Mouse (Mus musculus) stomach, embryonic 15.5 days (tissue): ENCODE measurements around the gene Cog4. TPM values are rescaled to one million over a fixed set of nuclear protein-coding genes. Genes with fewer than 3 reads are reported as not detected.

Experiments
- ATAC-seq: fragments of 200-750 bp; cut with Nextera tagmentation; 2 replicates; pipeline ENCODE4 v1.8.0; 2017; ENCODE audit warnings: low read depth, moderate number of reproducible peaks, moderate TSS enrichment; ENCODE audit not compliant: insufficient read depth, low FRiP score
- H3K27ac ChIP-seq: fragments of 300-500 bp; sonication (generic); 2 replicates; pipeline ENCODE4 v1.5.1; 2015; ENCODE audit warnings: mild to moderate bottlenecking, inconsistent platforms
- H3K27me3 ChIP-seq: fragments of 300-500 bp; sonication (generic); replicated peaks from 2 replicates; pipeline ENCODE4 v1.6.1; 2015; ENCODE audit warnings: inconsistent platforms
- H3K36me3 ChIP-seq: fragments of 300-500 bp; sonication (generic); 2 replicates; pipeline ENCODE4 v1.6.1; 2015; ENCODE audit warnings: inconsistent platforms
- H3K4me1 ChIP-seq: fragments of 300-500 bp; sonication (generic); 2 replicates; pipeline ENCODE4 v1.6.1; 2015; ENCODE audit warnings: inconsistent platforms
- H3K4me2 ChIP-seq: fragments of 300-500 bp; sonication (generic); 2 replicates; pipeline ENCODE4 v1.6.1; 2015; ENCODE audit warnings: mild to moderate bottlenecking, inconsistent platforms
- H3K4me3 ChIP-seq: fragments of 300-500 bp; sonication (generic); replicated peaks from 2 replicates; pipeline ENCODE4 v1.5.1; 2015; ENCODE audit warnings: inconsistent platforms
- H3K9ac ChIP-seq: fragments of 300-500 bp; sonication (generic); 2 replicates; pipeline ENCODE4 v1.6.1; 2015; ENCODE audit warnings: inconsistent platforms
- H3K9me3 ChIP-seq: fragments of 300-500 bp; sonication (generic); 2 replicates; pipeline ENCODE4 v1.6.1; 2016; ENCODE audit warnings: inconsistent platforms
- WGBS: fragments of 180-500 bp; shearing (Covaris S2); methylation state at CpG from one replicate; pipeline ENCODE4 v1.1.7; 2015; 5-methylcytosine and 5-hydroxymethylcytosine counted together
- polyA plus RNA-seq: library from polyadenylated mRNA; unstranded; fragments of >200 nt; fragmentation: Nextera tagmentation; extraction: Ambion mirVana; gene quantifications from 2 replicates; pipeline ENCODE4 v1.2.1, GENCODE M21; 2015

Gene Cog4
- polyA plus RNA-seq, 1 experiment from 2014 or later = 65.0 TPM

- peaks cover 4% of the 10 kb centered on the region; the same call in 1 of the 2 replicates for H3K4me1 ChIP-seq
- no peak overlapping the region for H3K4me3 ChIP-seq
- no peak overlapping the region for H3K9ac ChIP-seq
- H3K4me2 ChIP-seq = no peak overlapping the region
- H3K36me3 ChIP-seq = peaks cover 58% of the 10 kb centered on the region
- WGBS = 95% methylated on average over 3 of the region's 3 CpGs
- H3K27ac ChIP-seq = no peak overlapping the region
- no peak for ATAC-seq
- H3K9me3 ChIP-seq = no peaks in the 10 kb centered on the region
- H3K27me3 ChIP-seq = no peaks in the 10 kb centered on the region
These were observed 35.3 kb upstream of the Cog4 start for GRCm38 (mm10) chr8:110811116-110811515.

DNA sequence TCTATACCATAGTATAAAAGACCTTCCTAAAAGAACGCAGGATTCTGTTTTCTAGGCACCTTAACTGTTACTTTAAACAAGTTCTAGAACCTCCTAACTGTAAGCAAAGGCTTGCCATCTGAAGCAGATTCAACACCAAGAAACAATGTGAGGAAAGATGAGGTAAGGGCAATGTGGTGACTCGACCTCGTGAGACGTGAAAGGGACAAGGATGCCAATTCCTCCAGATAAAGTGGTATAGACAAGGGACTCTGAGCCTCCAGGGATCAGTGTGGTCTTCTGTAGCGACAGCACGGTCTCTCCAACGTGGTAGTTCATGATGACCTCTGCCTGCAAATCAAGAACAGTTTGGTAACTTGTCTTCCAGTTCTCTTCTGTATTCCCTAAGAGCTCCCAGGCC is 34.6 kb upstream of the Cog4 start:
- H3K36me3 ChIP-seq = peaks cover 64% of the 10 kb centered on the region
- 88% methylated on average over 7 of the region's 7 CpGs for WGBS
- ATAC-seq = no peak

DNA sequence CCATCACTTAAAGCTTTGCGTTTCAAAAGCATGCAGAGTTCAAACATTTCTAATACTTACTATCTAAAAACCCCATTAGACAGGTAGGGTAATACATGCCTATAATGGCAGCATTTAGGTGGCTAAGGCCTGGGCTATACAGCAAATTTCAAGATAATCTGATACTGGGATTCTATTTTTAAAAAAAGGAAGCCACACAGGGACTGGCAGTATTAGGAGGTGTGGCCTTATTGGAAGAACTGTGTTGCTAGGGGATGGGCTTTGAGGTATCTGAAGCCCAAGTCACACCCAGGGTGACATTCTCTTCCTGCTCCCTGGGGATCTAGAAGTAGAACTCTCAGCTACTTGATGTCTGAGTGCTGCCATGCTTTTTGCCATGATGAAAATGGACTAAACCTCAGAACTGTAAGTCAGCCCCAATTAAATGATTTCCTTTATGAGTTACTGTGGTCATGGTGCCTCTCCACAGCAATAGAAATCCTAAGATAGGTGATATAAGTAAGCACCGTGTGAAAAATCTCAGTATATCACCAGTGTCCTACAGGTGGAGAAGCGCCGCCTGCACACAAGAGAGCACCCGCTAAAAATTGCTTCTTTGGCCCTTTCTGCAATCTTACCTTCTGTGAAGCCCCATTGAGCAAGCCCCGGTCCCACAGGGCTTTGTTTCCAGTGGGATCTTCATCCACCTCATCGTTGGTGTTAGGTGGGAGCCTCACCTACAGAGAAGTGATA is 33.9 kb upstream of the Cog4 start:
- no peak overlapping the region for H3K4me3 ChIP-seq
- no peak for ATAC-seq
- no peaks in the 10 kb centered on the region for H3K9me3 ChIP-seq
- H3K4me2 ChIP-seq = no peak overlapping the region
- H3K27me3 ChIP-seq = no peaks in the 10 kb centered on the region
- H3K9ac ChIP-seq = no peak overlapping the region
- no peak overlapping the region for H3K27ac ChIP-seq
- peaks cover 70% of the 10 kb centered on the region for H3K36me3 ChIP-seq
- H3K4me1 ChIP-seq = peaks cover 4% of the 10 kb centered on the region; the same call in 1 of the 2 replicates
- WGBS = 94% methylated on average over 7 of the region's 7 CpGs

More for the DNA sequence above, 34.6 kb upstream of the Cog4 start:
- H3K4me2 ChIP-seq = no peak overlapping the region
- H3K27ac ChIP-seq = no peak overlapping the region
- H3K9me3 ChIP-seq = no peaks in the 10 kb centered on the region
- no peak overlapping the region for H3K4me3 ChIP-seq
- H3K4me1 ChIP-seq = peaks cover 4% of the 10 kb centered on the region; the same call in 1 of the 2 replicates
- H3K9ac ChIP-seq = no peak overlapping the region
- no peaks in the 10 kb centered on the region for H3K27me3 ChIP-seq

- H3K36me3 ChIP-seq = peaks cover 77% of the 10 kb centered on the region
- 90% methylated on average over 7 of the region's 7 CpGs for WGBS
- ATAC-seq = no peak
- H3K27ac ChIP-seq = no peak overlapping the region
- H3K27me3 ChIP-seq = no peaks in the 10 kb centered on the region
- no peak overlapping the region for H3K4me3 ChIP-seq
- H3K9ac ChIP-seq = no peak overlapping the region
- H3K9me3 ChIP-seq = no peaks in the 10 kb centered on the region
- peaks cover 4% of the 10 kb centered on the region; the same call in 1 of the 2 replicates for H3K4me1 ChIP-seq
- H3K4me2 ChIP-seq = no peak overlapping the region
These were observed 33.2 kb upstream of the Cog4 start for GRCm38 (mm10) chr8:110813081-110813812.

- Histone ChIP-seq H3K4me3 (no peak overlapping the region), H3K9ac (no peak overlapping the region), H3K9me3 (no peaks in the 10 kb centered on the region), H3K36me3 (peaks cover 85% of the 10 kb centered on the region), H3K4me2 (no peak overlapping the region), H3K27ac (no peak overlapping the region), H3K27me3 (no peaks in the 10 kb centered on the region), H3K4me1 (no peaks in the 10 kb centered on the region)
- no peak for ATAC-seq
- WGBS = 65% methylated on average over 3 of the region's 3 CpGs
These were observed 31.1 kb upstream of the Cog4 start for GRCm38 (mm10) chr8:110815308-110815707.

GRCm38 (mm10) chr8:110816990-110817389 is 29.4 kb upstream of the Cog4 start:
- H3K27me3 ChIP-seq = no peaks in the 10 kb centered on the region
- no peaks in the 10 kb centered on the region for H3K4me1 ChIP-seq
- H3K9ac ChIP-seq = no peak overlapping the region
- H3K9me3 ChIP-seq = no peaks in the 10 kb centered on the region
- no peak overlapping the region for H3K4me3 ChIP-seq
- peaks cover 88% of the 10 kb centered on the region for H3K36me3 ChIP-seq
- H3K4me2 ChIP-seq = no peak overlapping the region
- no peak for ATAC-seq
- 92% methylated on average over 1 of the region's 1 CpGs for WGBS
- no peak overlapping the region for H3K27ac ChIP-seq

GRCm38 (mm10) chr8:110818593-110818992 is 27.8 kb upstream of the Cog4 start:
- no peaks in the 10 kb centered on the region for H3K27me3 ChIP-seq
- no peak overlapping the region for H3K4me2 ChIP-seq
- H3K9me3 ChIP-seq = no peaks in the 10 kb centered on the region
- H3K4me3 ChIP-seq = no peak overlapping the region
- no peaks in the 10 kb centered on the region for H3K4me1 ChIP-seq
- H3K36me3 ChIP-seq = peaks cover 85% of the 10 kb centered on the region
- H3K9ac ChIP-seq = no peak overlapping the region
- WGBS = 78% methylated on average over 3 of the region's 3 CpGs
- no peak overlapping the region for H3K27ac ChIP-seq
- no peak for ATAC-seq

DNA sequence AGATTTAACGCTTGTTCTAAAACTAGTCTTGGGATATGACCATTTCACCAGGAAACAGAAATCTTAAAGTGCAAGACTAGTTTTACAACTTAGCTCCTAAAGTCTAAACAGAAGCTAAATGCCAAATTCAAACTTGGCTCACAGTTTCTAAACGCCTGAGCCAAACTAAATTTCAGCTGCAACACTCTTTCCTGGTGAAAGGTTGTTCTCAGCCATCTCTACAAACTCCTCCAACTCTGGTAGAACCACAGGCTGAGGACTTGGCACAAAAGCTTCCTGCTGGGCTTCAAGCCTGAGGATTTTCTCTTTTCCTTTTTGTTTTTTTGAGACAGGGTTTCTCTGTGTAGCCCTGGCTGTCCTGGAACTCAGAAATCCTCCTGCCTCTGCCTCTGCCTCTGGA is 26.1 kb upstream of the Cog4 start:
- 90% methylated on average over 2 of the region's 2 CpGs for WGBS
- Histone ChIP-seq H3K4me3 (no peak overlapping the region), H3K9me3 (no peaks in the 10 kb centered on the region), H3K4me1 (no peaks in the 10 kb centered on the region), H3K9ac (no peak overlapping the region), H3K4me2 (no peak overlapping the region), H3K36me3 (peaks cover 85% of the 10 kb centered on the region), H3K27ac (no peak overlapping the region), H3K27me3 (no peaks in the 10 kb centered on the region)
- ATAC-seq = no peak

- ATAC-seq = no peak
- H3K9me3 ChIP-seq = no peaks in the 10 kb centered on the region
- 87% methylated on average over 3 of the region's 3 CpGs for WGBS
- no peaks in the 10 kb centered on the region for H3K27me3 ChIP-seq
- H3K4me1 ChIP-seq = no peaks in the 10 kb centered on the region
- H3K4me3 ChIP-seq = no peak overlapping the region
- no peak overlapping the region for H3K27ac ChIP-seq
- H3K9ac ChIP-seq = no peak overlapping the region
- peaks cover 86% of the 10 kb centered on the region for H3K36me3 ChIP-seq
- H3K4me2 ChIP-seq = no peak overlapping the region
These were observed 24.4 kb upstream of the Cog4 start for GRCm38 (mm10) chr8:110821960-110822359.

- no peaks in the 10 kb centered on the region for H3K9me3 ChIP-seq
- H3K9ac ChIP-seq = no peak overlapping the region
- ATAC-seq = no peak
- peaks cover 86% of the 10 kb centered on the region for H3K36me3 ChIP-seq
- WGBS = 84% methylated on average over 1 of the region's 1 CpGs
- no peak overlapping the region for H3K4me3 ChIP-seq
- no peaks in the 10 kb centered on the region for H3K4me1 ChIP-seq
- H3K4me2 ChIP-seq = no peak overlapping the region
- H3K27me3 ChIP-seq = no peaks in the 10 kb centered on the region
- no peak overlapping the region for H3K27ac ChIP-seq
These were observed 21.5 kb upstream of the Cog4 start for GRCm38 (mm10) chr8:110824861-110825260.

DNA sequence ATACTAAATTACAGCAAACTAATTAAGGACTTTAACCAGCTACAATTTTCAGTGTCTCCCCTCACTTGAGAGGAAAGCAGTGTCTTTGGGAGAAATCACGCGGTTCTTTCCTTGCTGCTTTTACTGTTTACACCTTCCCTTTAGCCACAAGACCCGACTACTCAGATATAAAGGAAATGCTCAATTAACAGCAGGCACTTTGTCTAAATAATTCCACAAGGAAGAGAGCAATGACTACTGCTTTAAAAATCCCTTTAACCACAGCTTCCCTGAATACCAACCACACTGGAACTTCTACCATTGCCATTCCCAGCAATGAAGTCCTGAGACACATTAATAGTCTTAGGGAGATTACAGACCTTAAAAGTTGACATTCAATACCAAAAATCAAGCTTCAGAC is 17.9 kb upstream of the Cog4 start:
- Histone ChIP-seq H3K27ac (no peak overlapping the region), H3K4me2 (no peak overlapping the region), H3K9me3 (no peaks in the 10 kb centered on the region), H3K4me1 (no peaks in the 10 kb centered on the region), H3K36me3 (peaks cover 86% of the 10 kb centered on the region), H3K4me3 (no peak overlapping the region), H3K9ac (no peak overlapping the region), H3K27me3 (no peaks in the 10 kb centered on the region)
- 80% methylated on average over 3 of the region's 3 CpGs for WGBS
- ATAC-seq = no peak

DNA sequence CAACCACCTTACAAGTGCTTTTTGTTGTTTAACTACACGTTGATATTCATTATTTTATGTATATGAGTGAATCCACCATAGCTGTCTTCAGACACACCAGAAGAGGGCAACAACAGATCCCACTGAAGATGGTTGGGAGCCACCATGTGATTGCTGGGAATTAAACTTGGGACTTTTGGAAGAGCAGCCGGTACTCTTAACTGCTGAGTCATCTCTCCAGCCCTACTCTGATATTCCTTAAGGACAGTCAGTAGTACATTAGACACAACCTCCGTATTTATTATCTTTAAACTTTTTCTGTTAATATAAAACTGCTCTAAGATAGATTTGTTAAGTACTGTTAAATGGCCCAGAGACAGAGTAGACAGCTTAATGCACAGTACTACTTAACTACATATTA is 14.4 kb upstream of the Cog4 start:
- Histone ChIP-seq H3K9ac (no peak overlapping the region), H3K4me2 (no peak overlapping the region), H3K4me3 (no peak overlapping the region), H3K27me3 (no peaks in the 10 kb centered on the region), H3K9me3 (no peaks in the 10 kb centered on the region), H3K27ac (no peak overlapping the region), H3K4me1 (no peaks in the 10 kb centered on the region), H3K36me3 (peaks cover 81% of the 10 kb centered on the region)
- WGBS = 82% methylated on average over 3 of the region's 3 CpGs
- no peak for ATAC-seq
